Mouse (Mus musculus) bone marrow, adult 2 months (tissue): ENCODE results near the gene Hira. TPM values are rescaled to one million over a fixed set of nuclear protein-coding genes. Genes with fewer than 3 reads are reported as not detected.

Experiments used
- H3K27ac ChIP-seq: fragments of 200-500 bp; 2 replicates; pipeline ENCODE4 v1.5.1; 2012; ENCODE audit warnings: low read depth, mild to moderate bottlenecking, control low read depth, inconsistent platforms, low read length; ENCODE audit not compliant: control insufficient read depth, poor library complexity, insufficient read depth
- H3K4me1 ChIP-seq: fragments of 200-500 bp; 2 replicates; pipeline ENCODE4 v1.6.1; 2011; ENCODE audit warnings: low read length; ENCODE audit not compliant: control insufficient read depth, insufficient read depth
- H3K4me3 ChIP-seq: fragments of 200-500 bp; replicated peaks from 2 replicates; pipeline ENCODE3; 2011; ENCODE audit warnings: mild to moderate bottlenecking, low read depth, low read length, control low read depth; ENCODE audit not compliant: control insufficient read depth
- CTCF ChIP-seq: fragments of 200-500 bp; IDR thresholded peaks from 2 replicates; pipeline ENCODE4 v1.5.1; 2011; ENCODE audit warnings: low read length, control low read depth; ENCODE audit not compliant: control insufficient read depth, insufficient read depth
- POLR2A ChIP-seq: fragments of 200-500 bp; IDR thresholded peaks from 2 replicates; pipeline ENCODE4 v1.6.1; 2011; ENCODE audit warnings: low read depth, mild to moderate bottlenecking, control low read depth, low read length, borderline replicate concordance; ENCODE audit not compliant: control insufficient read depth
- WGBS: fragments of 180-500 bp; shearing (Covaris S2); methylation state at CpG from one replicate; pipeline ENCODE4 v1.1.7; 2018; 5-methylcytosine and 5-hydroxymethylcytosine counted together
- polyA plus RNA-seq: library from polyadenylated mRNA; stranded (reverse); fragments of >200 nt; gene quantifications from 2 replicates; pipeline ENCODE4 v1.2.4, GENCODE M21; 2011; ENCODE audit warnings: low replicate concordance; ENCODE audit not compliant: missing spikeins, insufficient read depth, insufficient read length

The Hira gene
- polyA plus RNA-seq, 1 experiment, result 30.9 TPM

GRCm38 (mm10) chr16:18895249-18895648 lies 18.4 kb downstream of the Hira start:
- Histone ChIP-seq H3K4me1 (no peaks in the 10 kb centered on the region; the same call in 1 of the 2 replicates), H3K4me3 (no peak overlapping the region), H3K27ac (no peak overlapping the region)
- 57% methylated on average over 3 of the region's 3 CpGs for WGBS
- TF ChIP-seq CTCF (no peak), POLR2A (no peak)

- no peaks in the 10 kb centered on the region; the same call in 1 of the 2 replicates for H3K4me1 ChIP-seq
- no peak overlapping the region for H3K4me3 ChIP-seq
- TF ChIP-seq CTCF, result no peak
- no peak for TF ChIP-seq POLR2A
- WGBS, result 68% methylated on average over 10 of the region's 10 CpGs
- no peak overlapping the region for H3K27ac ChIP-seq
Measured at GRCm38 (mm10) chr16:18896429-18896828, 19.6 kb downstream of the Hira start.

- TF ChIP-seq POLR2A (no peak), CTCF (no peak)
- Histone ChIP-seq H3K27ac (no peak overlapping the region), H3K4me1 (no peaks in the 10 kb centered on the region), H3K4me3 (no peak overlapping the region)
- 89% methylated on average over 1 of the region's 1 CpGs for WGBS
Measured at GRCm38 (mm10) chr16:18905648-18906047, 28.8 kb downstream of the Hira start.

- H3K27ac ChIP-seq, result no peak overlapping the region
- no peak for TF ChIP-seq POLR2A
- TF ChIP-seq CTCF, result no peak
- no peaks in the 10 kb centered on the region; the same call in 1 of the 2 replicates for H3K4me1 ChIP-seq
- WGBS, result 91% methylated on average over 4 of the region's 4 CpGs
- no peak overlapping the region for H3K4me3 ChIP-seq
Measured at GRCm38 (mm10) chr16:18916064-18916463, 39.2 kb downstream of the Hira start.

- WGBS, result 90% methylated on average over 2 of the region's 2 CpGs
- TF ChIP-seq CTCF (no peak), POLR2A (no peak)
- H3K4me1 ChIP-seq, result no peaks in the 10 kb centered on the region
Measured at GRCm38 (mm10) chr16:18921771-18922170, 44.9 kb downstream of the Hira start.

GRCm38 (mm10) chr16:18927963-18928362 lies 51.1 kb downstream of the Hira start:
- no peak overlapping the region for H3K4me3 ChIP-seq
- TF ChIP-seq CTCF, result no peak
- TF ChIP-seq POLR2A, result no peak
- 92% methylated on average over 1 of the region's 1 CpGs for WGBS
- H3K4me1 ChIP-seq, result no peaks in the 10 kb centered on the region
- no peak overlapping the region for H3K27ac ChIP-seq

More at GRCm38 (mm10) chr16:18921771-18922170, 44.9 kb downstream of the Hira start:
- no peak overlapping the region for H3K4me3 ChIP-seq
- no peak overlapping the region for H3K27ac ChIP-seq

- 83% methylated on average over 5 of the region's 5 CpGs for WGBS
- TF ChIP-seq CTCF (no peak), POLR2A (no peak)
- no peaks in the 10 kb centered on the region for H3K4me1 ChIP-seq
- no peak overlapping the region for H3K27ac ChIP-seq
- no peak overlapping the region for H3K4me3 ChIP-seq
Measured at GRCm38 (mm10) chr16:18938321-18939082, 61.7 kb downstream of the Hira start.

GRCm38 (mm10) chr16:18943906-18944305 lies 67.1 kb downstream of the Hira start:
- H3K27ac ChIP-seq, result no peak overlapping the region
- no peaks in the 10 kb centered on the region for H3K4me1 ChIP-seq
- TF ChIP-seq CTCF (no peak), POLR2A (no peak)
- H3K4me3 ChIP-seq, result no peak overlapping the region
- 91% methylated on average over 6 of the region's 6 CpGs for WGBS
